Mouse (Mus musculus) adrenal gland, postnatal 0 days (tissue): ENCODE results near the gene Olfr1025-ps1. TPM values are rescaled to one million over a fixed set of nuclear protein-coding genes. Genes with fewer than 3 reads are reported as not detected.

ENCODE experiments used
- polyA plus RNA-seq: library from polyadenylated mRNA; unstranded; fragments of >200 nt; fragmentation: Nextera tagmentation; extraction: Ambion mirVana; gene quantifications from 2 replicates; pipeline ENCODE4 v1.2.1, GENCODE M21; 2015

The Olfr1025-ps1 gene
- polyA plus RNA-seq: 0.13 TPM in 1 of 2 replicates, not detected in the other

GRCm38 (mm10) chr2:85914893-85915292, at the start of gene Olfr1025-ps1:
TSS of gene Olfr1025-ps1 (plus strand) at chr2:85915193.

GRCm38 (mm10) chr2:85868294-85868693, 46.7 kb upstream of the Olfr1025-ps1 start, which contains the start of gene Olfr1022:
TSS of gene Olfr1022 (plus strand) at chr2:85868594.

DNA sequence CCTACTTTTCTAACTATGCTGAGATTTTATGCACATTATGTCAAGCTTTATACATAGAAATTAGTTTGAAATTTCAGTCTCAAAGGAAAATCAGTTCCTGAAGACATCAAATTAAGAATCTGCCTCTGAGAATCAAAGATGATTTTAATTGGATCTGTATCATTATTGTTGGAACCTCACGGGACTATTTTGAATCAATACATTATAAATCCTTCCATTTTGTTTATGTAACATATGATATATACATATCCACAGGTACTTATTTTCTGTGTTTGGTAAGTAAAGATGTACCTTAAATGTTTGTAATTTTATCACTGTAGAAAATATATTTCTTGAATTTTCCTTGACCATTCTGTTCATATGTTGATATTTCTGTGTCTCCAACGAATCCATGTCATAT, 29.7 kb upstream of the Olfr1025-ps1 start, which contains the start of gene Olfr1023:
TSS of gene Olfr1023 (plus strand) at position 301 of the 400 bp plus-strand sequence.

GRCm38 (mm10) chr2:85904952-85905351, 10.0 kb upstream of the Olfr1025-ps1 start, which contains the start of gene Olfr1024:
TSS of gene Olfr1024 (minus strand) at chr2:85905052.

GRCm38 (mm10) chr2:85921258-85921657, 6.3 kb downstream of the Olfr1025-ps1 start, which contains the start of gene Olfr1026:
TSS of gene Olfr1026 (plus strand) at chr2:85921558.

DNA sequence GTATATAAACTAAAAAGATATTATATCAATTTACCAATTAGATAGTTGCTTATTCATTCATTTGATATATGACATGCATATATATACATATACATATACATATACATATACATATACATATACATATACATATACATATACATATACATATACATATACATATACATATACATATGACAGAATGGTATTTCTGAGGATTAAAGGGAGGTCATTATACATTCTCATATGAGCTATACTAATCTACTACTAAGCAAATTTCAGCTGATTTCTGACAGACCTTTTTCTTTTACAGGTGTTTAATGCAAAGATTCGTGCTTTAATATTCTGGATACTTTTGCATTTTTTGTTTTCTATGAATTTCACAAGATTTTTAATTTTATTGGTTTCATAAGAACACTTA, 35.1 kb downstream of the Olfr1025-ps1 start, which contains the start of gene Olfr1028:
TSS of gene Olfr1028 (plus strand) at position 301 of the 400 bp plus-strand sequence.

Other genes with a start within 250 kb of the Olfr1025-ps1 start
- gene Olfr1006, start 236.4 kb upstream of the Olfr1025-ps1 start, polyA plus RNA-seq: 0.11 TPM in 1 of 2 replicates, not detected in the other
- not detected in 2 replicates for gene Olfr1008, start 225.8 kb upstream of the Olfr1025-ps1 start, polyA plus RNA-seq
- gene Olfr1009, start 199.8 kb upstream of the Olfr1025-ps1 start, polyA plus RNA-seq: not detected in 2 replicates
- 0.05 TPM in 1 of 2 replicates, not detected in the other for gene Olfr1012, start 152.4 kb upstream of the Olfr1025-ps1 start, polyA plus RNA-seq
- not detected in 2 replicates for gene Olfr1013, start 148.1 kb upstream of the Olfr1025-ps1 start, polyA plus RNA-seq
- gene Olfr1014, start 142.5 kb upstream of the Olfr1025-ps1 start, polyA plus RNA-seq: not detected in 2 replicates
- not detected in 2 replicates for gene Olfr1015, start 133.2 kb upstream of the Olfr1025-ps1 start, polyA plus RNA-seq
- not detected in 2 replicates for gene Olfr1016, start 112.6 kb upstream of the Olfr1025-ps1 start, polyA plus RNA-seq
- not detected in 2 replicates for gene Olfr1018, start 96.7 kb upstream of the Olfr1025-ps1 start, polyA plus RNA-seq
- not detected in 2 replicates for gene Olfr1019, start 69.7 kb upstream of the Olfr1025-ps1 start, polyA plus RNA-seq
- not detected in 2 replicates for gene Olfr1020, start 68.2 kb upstream of the Olfr1025-ps1 start, polyA plus RNA-seq
- gene Olfr1022, start 46.6 kb upstream of the Olfr1025-ps1 start, polyA plus RNA-seq: not detected in 2 replicates
- not detected in 2 replicates for gene Olfr1023, start 29.6 kb upstream of the Olfr1025-ps1 start, polyA plus RNA-seq
- not detected in 2 replicates for gene Olfr1024, start 10.1 kb upstream of the Olfr1025-ps1 start, polyA plus RNA-seq
- gene Olfr1026, start 6.4 kb downstream of the Olfr1025-ps1 start, polyA plus RNA-seq: not detected in 2 replicates
- gene Olfr1028, start 35.2 kb downstream of the Olfr1025-ps1 start, polyA plus RNA-seq: not detected in 2 replicates
- gene Olfr1029, start 58.7 kb downstream of the Olfr1025-ps1 start, polyA plus RNA-seq: not detected in 2 replicates
- not detected in 2 replicates for gene Olfr1030, start 64.1 kb downstream of the Olfr1025-ps1 start, polyA plus RNA-seq
- not detected in 2 replicates for gene Olfr1031, start 75.1 kb downstream of the Olfr1025-ps1 start, polyA plus RNA-seq
- not detected in 2 replicates for gene Olfr1032, start 90.3 kb downstream of the Olfr1025-ps1 start, polyA plus RNA-seq
- gene Olfr1033, start 105.4 kb downstream of the Olfr1025-ps1 start, polyA plus RNA-seq: 6.6 and 7.4 TPM in 2 replicates
- gene Olfr1034, start 130.7 kb downstream of the Olfr1025-ps1 start, polyA plus RNA-seq: 0.05 and 0.08 TPM in 2 replicates
- gene Olfr1036, start 158.8 kb downstream of the Olfr1025-ps1 start, polyA plus RNA-seq: not detected in 2 replicates
- not detected in 2 replicates for gene Olfr1037, start 172.2 kb downstream of the Olfr1025-ps1 start, polyA plus RNA-seq
- gene Olfr1039, start 220.7 kb downstream of the Olfr1025-ps1 start, polyA plus RNA-seq: not detected in 2 replicates
- gene Olfr1040, start 231.5 kb downstream of the Olfr1025-ps1 start, polyA plus RNA-seq: not detected in 2 replicates
- 0.08 TPM in 1 of 2 replicates, not detected in the other for gene Olfr1042, start 246.6 kb downstream of the Olfr1025-ps1 start, polyA plus RNA-seq